Mouse (Mus musculus) embryonic fibroblast, embryonic 13.5 days (primary cell): Measurements from ENCODE around the gene Ccr10.

Experiments used
- CTCF ChIP-seq: IDR thresholded peaks from 2 replicates; pipeline ENCODE4 v1.5.1; 2011; ENCODE audit warnings: mild to moderate bottlenecking, control low read depth, low read length, moderate library complexity, borderline replicate concordance; ENCODE audit not compliant: insufficient read depth
- POLR2A ChIP-seq: IDR thresholded peaks from 2 replicates; pipeline ENCODE4 v1.6.1; 2011; ENCODE audit warnings: low read depth, mild to moderate bottlenecking, control low read depth, low read length, moderate library complexity

DNA sequence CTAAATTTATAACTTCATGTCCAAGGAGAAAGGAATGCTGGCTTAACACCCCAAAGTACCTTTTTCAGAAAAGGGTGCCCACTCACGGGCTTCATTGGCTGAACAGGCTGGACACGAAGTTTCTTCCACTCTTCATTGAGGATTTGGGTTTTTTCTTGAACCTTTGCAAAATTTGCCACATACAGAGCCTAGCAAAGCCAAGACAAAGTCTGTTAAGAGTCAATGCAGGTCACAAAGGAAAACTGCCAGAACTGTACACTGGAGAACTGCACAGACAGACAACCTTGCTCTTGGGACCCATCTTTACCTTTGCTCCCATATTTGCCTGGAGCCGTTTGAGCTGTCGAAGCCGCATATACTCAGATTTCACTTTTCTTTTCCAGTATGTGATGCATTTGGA, 41.7 kb upstream of the Ccr10 start:
- TF ChIP-seq CTCF (no peak), POLR2A (no peak)
